In the genomic region with DNA sequence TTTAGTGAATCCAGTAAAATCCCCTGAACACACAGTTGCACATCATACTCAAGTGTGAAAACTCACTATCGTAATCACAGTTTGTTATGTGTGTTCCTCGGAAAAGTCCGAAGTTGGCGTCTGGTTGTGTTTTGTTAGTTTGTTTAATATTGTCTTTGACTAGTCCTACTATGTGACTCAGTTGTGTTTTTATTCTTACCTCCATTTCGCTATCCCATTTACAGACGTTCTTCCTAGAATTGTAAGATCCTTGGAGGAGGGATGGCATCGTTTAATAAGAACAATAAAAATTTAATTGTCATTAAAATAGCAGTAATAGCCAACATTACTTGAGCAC, we compare ENCODE assay signal across 8 mouse cellular contexts. TPM values are rescaled to one million over a fixed set of nuclear protein-coding genes. Genes with fewer than 3 reads are reported as not detected.
DNase-seq lines count a peak whose midpoint lies in the region; ATAC-seq lines count a peak whose summit lies in the region.

No protein-coding gene starts in this region.

- peak overlapping the region; percentile 79 for H3K9ac ChIP-seq in neural tube, embryonic 11.5 days (ENCODE audit: low read length)
- H3K9ac ChIP-seq in limb, embryonic 13.5 days: peak overlapping the region; percentile 99
- H3K9ac ChIP-seq in stomach, embryonic 14.5 days (replicated peaks; ENCODE audit: low read depth, low read length): peak overlapping the region; percentile 97

- H3K27me3 ChIP-seq in neural tube, embryonic 11.5 days (ENCODE audit: control insufficient read depth, insufficient read depth, low read length): no peaks in the 10 kb centered on the region
- no peaks in the 10 kb centered on the region for H3K27me3 ChIP-seq in limb, embryonic 13.5 days
- H3K27me3 ChIP-seq in stomach, embryonic 14.5 days (ENCODE audit: control insufficient read depth, insufficient read depth, low read length): no peaks in the 10 kb centered on the region

- no peaks in the 10 kb centered on the region for H3K36me3 ChIP-seq in neural tube, embryonic 11.5 days (ENCODE audit: control insufficient read depth, insufficient read depth, low read length)
- no peaks in the 10 kb centered on the region; the same call in 1 of the 2 replicates for H3K36me3 ChIP-seq in limb, embryonic 13.5 days
- no peaks in the 10 kb centered on the region for H3K36me3 ChIP-seq in stomach, embryonic 14.5 days (ENCODE audit: control insufficient read depth, insufficient read depth, low read length)

- H3K9me3 ChIP-seq in neural tube, embryonic 11.5 days (ENCODE audit: control insufficient read depth, low read length): no peaks in the 10 kb centered on the region
- no peaks in the 10 kb centered on the region for H3K9me3 ChIP-seq in limb, embryonic 13.5 days
- H3K9me3 ChIP-seq in stomach, embryonic 14.5 days (ENCODE audit: control insufficient read depth, low read depth, low read length): no peaks in the 10 kb centered on the region

- peaks cover 7% of the 10 kb centered on the region for H3K4me1 ChIP-seq in neural tube, embryonic 11.5 days (ENCODE audit: control insufficient read depth, insufficient read depth, low read length)
- peaks cover 34% of the 10 kb centered on the region for H3K4me1 ChIP-seq in limb, embryonic 13.5 days
- peaks cover 16% of the 10 kb centered on the region; the same call in 1 of the 2 replicates for H3K4me1 ChIP-seq in stomach, embryonic 14.5 days (ENCODE audit: control insufficient read depth, insufficient read depth, low read length)

- H3K4me2 ChIP-seq in neural tube, embryonic 11.5 days (ENCODE audit: low read depth): peak overlapping the region; percentile 44
- H3K4me2 ChIP-seq in limb, embryonic 13.5 days (replicated peaks): peak overlapping the region; percentile 69
- peak overlapping the region; percentile 56 for H3K4me2 ChIP-seq in stomach, embryonic 14.5 days (replicated peaks; ENCODE audit: low read depth, low read length)

- peak overlapping the region; percentile 72 for H3K4me3 ChIP-seq in neural tube, embryonic 11.5 days (ENCODE audit: low read depth, low read length)
- peak overlapping the region; percentile 93 for H3K4me3 ChIP-seq in limb, embryonic 13.5 days
- H3K4me3 ChIP-seq in stomach, embryonic 14.5 days (ENCODE audit: low read depth, low read length): peak overlapping the region; percentile 91

- 17% methylated on average over 7 of the region's 7 CpGs for WGBS in neural tube, embryonic 11.5 days
- 11% methylated on average over 7 of the region's 7 CpGs for WGBS in limb, embryonic 13.5 days
- WGBS in stomach, embryonic 14.5 days: 12% methylated on average over 7 of the region's 7 CpGs

- DNase-seq in cerebellum, adult 9-10 months: peak; percentile 60
- DNase-seq in cerebellum, postnatal 25 days: no peak
- DNase-seq in neural tube, embryonic 11.5 days (ENCODE audit: low spot score): no peak
- DNase-seq in neural tube, embryonic 10.5 days (ENCODE audit: extremely low spot score, low spot score): no peak
- DNase-seq in urinary bladder, postnatal 25 days (ENCODE audit: low spot score): no peak
- DNase-seq in right cerebral cortex, postnatal 4 days: no peak

- H3K27ac ChIP-seq in neural tube, embryonic 11.5 days (ENCODE audit: low read depth, low read length): no peak overlapping the region
- H3K27ac ChIP-seq in limb, embryonic 13.5 days: peak overlapping the region; percentile 95
- no peak overlapping the region for H3K27ac ChIP-seq in stomach, embryonic 14.5 days (ENCODE audit: low read length)

- no peak for ATAC-seq in neural tube, embryonic 11.5 days (ENCODE audit: insufficient read depth, low FRiP score, low TSS enrichment)
- ATAC-seq in limb, embryonic 13.5 days (ENCODE audit: low FRiP score, low read depth): no peak
- ATAC-seq in stomach, embryonic 14.5 days (ENCODE audit: insufficient number of reproducible peaks, insufficient read depth, low FRiP score, low read depth): no peak

RNA-seq across cellular contexts. Expression of gene Cbfa2t2, which starts 0.9 kb away (rescaled TPM):
- 62.6 and 63.6 TPM in 2 replicates for polyA plus RNA-seq in neural tube, embryonic 11.5 days (2014; fragmentation: Nextera tagmentation; extraction: Ambion mirVana)
- 48.3 and 52.2 TPM in 2 replicates for polyA plus RNA-seq in limb, embryonic 13.5 days (2015; fragmentation: Nextera tagmentation; extraction: Ambion mirVana)
- 43.6 and 45.3 TPM in 2 replicates for polyA plus RNA-seq in stomach, embryonic 14.5 days (2014; fragmentation: Nextera tagmentation; extraction: Ambion mirVana)

RNA-seq across cellular contexts. Expression of gene Snta1, which starts 29.3 kb away (rescaled TPM):
- 2.8 TPM in 2 replicates for polyA plus RNA-seq in neural tube, embryonic 11.5 days (2014; fragmentation: Nextera tagmentation; extraction: Ambion mirVana)
- 7.4 and 8.2 TPM in 2 replicates for polyA plus RNA-seq in limb, embryonic 13.5 days (2015; fragmentation: Nextera tagmentation; extraction: Ambion mirVana)
- polyA plus RNA-seq in stomach, embryonic 14.5 days (2014; fragmentation: Nextera tagmentation; extraction: Ambion mirVana): 2.4 and 3.1 TPM in 2 replicates
